Mouse (Mus musculus): ENCODE measurements around the gene Krt80. TPM values are rescaled to one million over a fixed set of nuclear protein-coding genes. Genes with fewer than 3 reads are reported as not detected.

Krt80 gene
- polyA plus RNA-seq, 1 experiment from 2014 or later: 0.11 TPM

- Histone ChIP-seq H3K27me3 (replicated peaks) (0 out of 2 replicates have a peak, but pooled peaks cover 1% of the 10 kb centered on the region), H3K4me2 (no peak overlapping the region), H3K36me3 (no peaks in the 10 kb centered on the region), H3K27ac (no peak overlapping the region), H3K4me3 (no peak overlapping the region), H3K9me3 (replicated peaks) (no peaks in the 10 kb centered on the region), H3K9ac (no peak overlapping the region), H3K4me1 (peaks cover 11% of the 10 kb centered on the region; the same call in 1 of the 2 replicates)
- WGBS (ENCODE audit: insufficient replicate concordance): 47% methylated on average over 14 of the region's 15 CpGs
- no peak for ATAC-seq
Observed at GRCm38 (mm10) chr15:101311087-101311770, 58.7 kb downstream of the Krt80 start.

- no peak overlapping the region for H3K9ac ChIP-seq
- H3K4me1 ChIP-seq: peaks cover 7% of the 10 kb centered on the region; the same call in 1 of the 2 replicates
- no peak overlapping the region for H3K27ac ChIP-seq
- H3K27me3 ChIP-seq (replicated peaks): no peaks in the 10 kb centered on the region
- H3K36me3 ChIP-seq: no peaks in the 10 kb centered on the region
- no peak overlapping the region for H3K4me3 ChIP-seq
- H3K9me3 ChIP-seq (replicated peaks): no peaks in the 10 kb centered on the region
- 38% methylated on average over 5 of the region's 5 CpGs for WGBS (ENCODE audit: insufficient replicate concordance)
- no peak overlapping the region for H3K4me2 ChIP-seq
- ATAC-seq: no peak
Observed at GRCm38 (mm10) chr15:101309493-101309892, 60.5 kb downstream of the Krt80 start.

GRCm38 (mm10) chr15:101308440-101309348, 61.3 kb downstream of the Krt80 start:
- no peaks in the 10 kb centered on the region for H3K27me3 ChIP-seq (replicated peaks)
- H3K4me1 ChIP-seq: peaks cover 7% of the 10 kb centered on the region; the same call in 1 of the 2 replicates
- no peaks in the 10 kb centered on the region for H3K9me3 ChIP-seq (replicated peaks)
- H3K36me3 ChIP-seq: no peaks in the 10 kb centered on the region
- no peak overlapping the region for H3K4me2 ChIP-seq
- no peak for ATAC-seq
- H3K4me3 ChIP-seq: no peak overlapping the region
- H3K9ac ChIP-seq: no peak overlapping the region
- WGBS (ENCODE audit: insufficient replicate concordance): 57% methylated on average over 13 of the region's 13 CpGs
- no peak overlapping the region for H3K27ac ChIP-seq

- WGBS (ENCODE audit: insufficient replicate concordance): 61% methylated on average over 4 of the region's 4 CpGs
- Histone ChIP-seq H3K27me3 (replicated peaks) (no peaks in the 10 kb centered on the region), H3K4me3 (no peak overlapping the region), H3K9me3 (replicated peaks) (no peaks in the 10 kb centered on the region), H3K36me3 (no peaks in the 10 kb centered on the region), H3K4me1 (peaks cover 7% of the 10 kb centered on the region; the same call in 1 of the 2 replicates), H3K27ac (no peak overlapping the region), H3K9ac (no peak overlapping the region), H3K4me2 (no peak overlapping the region)
- no peak for ATAC-seq
Observed at GRCm38 (mm10) chr15:101306459-101306858, 63.5 kb downstream of the Krt80 start.

GRCm38 (mm10) chr15:101303830-101304229, 66.1 kb downstream of the Krt80 start:
- 60% methylated on average over 4 of the region's 4 CpGs for WGBS (ENCODE audit: insufficient replicate concordance)

GRCm38 (mm10) chr15:101302201-101302600, 67.8 kb downstream of the Krt80 start:
- no peak for ATAC-seq
- H3K4me2 ChIP-seq: no peak overlapping the region
- H3K4me3 ChIP-seq: no peak overlapping the region
- no peak overlapping the region for H3K9ac ChIP-seq
- H3K36me3 ChIP-seq: no peaks in the 10 kb centered on the region
- no peak overlapping the region for H3K27ac ChIP-seq
- no peaks in the 10 kb centered on the region for H3K27me3 ChIP-seq (replicated peaks)
- WGBS (ENCODE audit: insufficient replicate concordance): 66% methylated on average over 3 of the region's 3 CpGs
- H3K4me1 ChIP-seq: peaks cover 22% of the 10 kb centered on the region
- no peaks in the 10 kb centered on the region for H3K9me3 ChIP-seq (replicated peaks)

More at GRCm38 (mm10) chr15:101303830-101304229, 66.1 kb downstream of the Krt80 start:
- peaks cover 19% of the 10 kb centered on the region for H3K4me1 ChIP-seq
- H3K9ac ChIP-seq: no peak overlapping the region
- no peaks in the 10 kb centered on the region for H3K27me3 ChIP-seq (replicated peaks)
- ATAC-seq: no peak
- no peaks in the 10 kb centered on the region for H3K9me3 ChIP-seq (replicated peaks)
- H3K4me3 ChIP-seq: no peak overlapping the region
- H3K27ac ChIP-seq: no peak overlapping the region
- no peaks in the 10 kb centered on the region for H3K36me3 ChIP-seq
- no peak overlapping the region for H3K4me2 ChIP-seq

DNA sequence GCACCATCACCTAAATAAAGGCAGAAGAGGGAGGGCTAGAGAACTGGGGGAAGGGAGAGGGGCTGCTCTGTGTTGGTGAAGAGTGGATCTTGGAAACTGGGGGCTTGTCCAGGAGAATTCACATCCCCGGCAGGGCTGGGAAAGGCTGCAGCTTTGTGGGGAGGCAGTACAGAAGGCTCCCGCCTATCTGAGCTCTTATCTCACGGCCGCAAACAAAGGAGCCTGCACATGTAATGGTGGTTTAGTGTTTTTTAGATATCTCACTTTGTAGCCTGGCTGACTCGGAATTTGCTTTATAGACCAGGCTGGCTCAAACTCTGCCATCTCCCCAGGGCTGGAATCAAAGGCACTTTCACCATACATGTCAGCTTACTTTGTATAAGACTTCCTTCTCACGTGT, 69.8 kb downstream of the Krt80 start:
- H3K4me2 ChIP-seq: no peak overlapping the region
- 11% methylated on average over 6 of the region's 6 CpGs for WGBS (ENCODE audit: insufficient replicate concordance)
- H3K27ac ChIP-seq: 0 out of 2 replicates have a peak overlapping the region, but pooled peaks have one; percentile 28
- H3K9me3 ChIP-seq (replicated peaks): no peaks in the 10 kb centered on the region
- no peaks in the 10 kb centered on the region for H3K36me3 ChIP-seq
- no peak overlapping the region for H3K9ac ChIP-seq
- no peaks in the 10 kb centered on the region for H3K27me3 ChIP-seq (replicated peaks)
- no peak overlapping the region for H3K4me3 ChIP-seq
- H3K4me1 ChIP-seq: peaks cover 22% of the 10 kb centered on the region
- ATAC-seq: no peak

GRCm38 (mm10) chr15:101299480-101299960, 70.4 kb downstream of the Krt80 start:
- Histone ChIP-seq H3K4me2 (no peak overlapping the region), H3K27me3 (replicated peaks) (no peaks in the 10 kb centered on the region), H3K4me3 (no peak overlapping the region), H3K27ac (0 out of 2 replicates have a peak overlapping the region, but pooled peaks have one; percentile 28), H3K36me3 (no peaks in the 10 kb centered on the region), H3K9me3 (replicated peaks) (no peaks in the 10 kb centered on the region), H3K9ac (no peak overlapping the region), H3K4me1 (peaks cover 22% of the 10 kb centered on the region)
- 46% methylated on average over 14 of the region's 14 CpGs for WGBS (ENCODE audit: insufficient replicate concordance)
- ATAC-seq: no peak; the same call in 1 of the 2 replicates

GRCm38 (mm10) chr15:101298550-101298949, 71.4 kb downstream of the Krt80 start:
- H3K9ac ChIP-seq: no peak overlapping the region
- no peaks in the 10 kb centered on the region for H3K9me3 ChIP-seq (replicated peaks)
- 30% methylated on average over 7 of the region's 7 CpGs for WGBS (ENCODE audit: insufficient replicate concordance)
- no peaks in the 10 kb centered on the region for H3K27me3 ChIP-seq (replicated peaks)
- peak overlapping the region; percentile 35; the same call in 1 of the 2 replicates for H3K4me2 ChIP-seq
- peaks cover 22% of the 10 kb centered on the region for H3K4me1 ChIP-seq
- no peak for ATAC-seq
- no peak overlapping the region for H3K4me3 ChIP-seq
- H3K36me3 ChIP-seq: no peaks in the 10 kb centered on the region
- no peak overlapping the region for H3K27ac ChIP-seq

GRCm38 (mm10) chr15:101297988-101298387, 72.0 kb downstream of the Krt80 start:
- H3K27ac ChIP-seq: no peak overlapping the region
- H3K36me3 ChIP-seq: no peaks in the 10 kb centered on the region
- H3K27me3 ChIP-seq (replicated peaks): no peaks in the 10 kb centered on the region
- peak overlapping the region; percentile 35; the same call in 1 of the 2 replicates for H3K4me2 ChIP-seq
- ATAC-seq: no peak
- no peaks in the 10 kb centered on the region for H3K9me3 ChIP-seq (replicated peaks)
- H3K4me3 ChIP-seq: no peak overlapping the region
- WGBS (ENCODE audit: insufficient replicate concordance): 25% methylated on average over 7 of the region's 7 CpGs
- H3K9ac ChIP-seq: no peak overlapping the region
- H3K4me1 ChIP-seq: peaks cover 22% of the 10 kb centered on the region
